Mouse (Mus musculus) liver, adult 2 months (tissue): ENCODE measurements around the gene Gtsf2.
"Not testable (repeated sequence)": the region's sequence is repeated elsewhere in the genome, so short reads cannot be mapped to it uniquely, and the experiment has no call there.

Source experiments
- CTCF ChIP-seq: fragments of 200-500 bp; IDR thresholded peaks from 2 replicates; pipeline ENCODE4 v1.5.1; 2011; ENCODE audit warnings: low read depth, low read length, control low read depth
- POLR2A ChIP-seq: fragments of 200-500 bp; IDR thresholded peaks from 2 replicates; pipeline ENCODE4 v1.6.1; 2011; ENCODE audit warnings: low read length, control low read depth; ENCODE audit not compliant: insufficient read depth; ENCODE audit errors: extremely low read depth

DNA sequence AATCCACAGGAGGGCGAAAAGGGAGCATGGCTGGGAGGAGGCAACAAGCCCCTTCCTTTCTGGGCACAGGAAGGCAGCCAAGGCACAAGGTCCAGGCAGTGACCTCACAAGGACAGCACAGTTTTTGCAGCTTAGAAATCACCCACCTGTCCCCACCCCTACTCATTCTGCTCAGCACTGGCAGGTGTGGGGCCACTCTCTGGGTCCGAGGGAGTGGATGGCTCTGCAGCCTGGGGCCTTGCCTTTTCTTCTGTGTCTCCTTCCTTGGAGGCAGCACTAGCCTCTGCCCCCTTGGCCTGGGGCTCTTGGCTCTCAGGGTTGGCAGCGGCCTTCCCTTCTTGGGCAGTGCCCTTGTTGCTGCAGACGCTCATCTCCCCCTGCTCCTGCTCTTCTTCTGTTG lies 2.3 kb downstream of the Gtsf2 start:
- TF ChIP-seq CTCF, POLR2A: not testable (repeated sequence)
